Mouse (Mus musculus) hindbrain, embryonic 15.5 days (tissue): ENCODE results near the gene Srpk2. TPM values are rescaled to one million over a fixed set of nuclear protein-coding genes. Genes with fewer than 3 reads are reported as not detected.
"Not testable (repeated sequence)": the region's sequence is repeated elsewhere in the genome, so short reads cannot be mapped to it uniquely, and the experiment has no call there.

ENCODE experiments used
- ATAC-seq: fragments of 200-750 bp; cut with Nextera tagmentation; 2 replicates; pipeline ENCODE4 v1.8.0; 2017; ENCODE audit warnings: low read depth, moderate number of reproducible peaks, moderate TSS enrichment; ENCODE audit not compliant: low FRiP score
- H3K27ac ChIP-seq: fragments of 300-500 bp; sonication (generic); replicated peaks from 2 replicates; pipeline ENCODE4 v1.5.1; 2015; ENCODE audit warnings: mild to moderate bottlenecking, inconsistent platforms
- H3K27me3 ChIP-seq: fragments of 300-500 bp; sonication (generic); 2 replicates; pipeline ENCODE4 v1.6.1; 2015; ENCODE audit warnings: control low read depth, inconsistent platforms
- H3K36me3 ChIP-seq: fragments of 300-500 bp; sonication (generic); 2 replicates; pipeline ENCODE4 v1.6.1; 2015; ENCODE audit warnings: control low read depth, inconsistent platforms
- H3K4me1 ChIP-seq: fragments of 300-500 bp; sonication (generic); replicated peaks from 2 replicates; pipeline ENCODE4 v1.6.1; 2015; ENCODE audit warnings: control low read depth, inconsistent platforms
- H3K4me2 ChIP-seq: fragments of 300-500 bp; sonication (generic); 2 replicates; pipeline ENCODE4 v1.6.1; 2015; ENCODE audit warnings: moderate library complexity, mild to moderate bottlenecking, inconsistent platforms
- H3K4me3 ChIP-seq: fragments of 300-500 bp; sonication (generic); 2 replicates; pipeline ENCODE4 v1.5.1; 2015; ENCODE audit warnings: mild to moderate bottlenecking, inconsistent platforms
- H3K9ac ChIP-seq: fragments of 300-500 bp; sonication (generic); 2 replicates; pipeline ENCODE4 v1.6.1; 2015; ENCODE audit warnings: inconsistent platforms
- H3K9me3 ChIP-seq: fragments of 300-500 bp; sonication (generic); 2 replicates; pipeline ENCODE4 v1.6.1; 2016; ENCODE audit warnings: control low read depth, inconsistent platforms
- WGBS: fragments of 180-500 bp; shearing (Covaris S2); methylation state at CpG from one replicate; pipeline ENCODE4 v1.1.7; 2015; 5-methylcytosine and 5-hydroxymethylcytosine counted together
- polyA plus RNA-seq: library from polyadenylated mRNA; unstranded; fragments of >200 nt; fragmentation: Nextera tagmentation; extraction: Ambion mirVana; gene quantifications from 2 replicates; pipeline ENCODE4 v1.2.1, GENCODE M21; 2015

Gene Srpk2
- polyA plus RNA-seq, 1 experiment from 2014 or later = 101 TPM

DNA sequence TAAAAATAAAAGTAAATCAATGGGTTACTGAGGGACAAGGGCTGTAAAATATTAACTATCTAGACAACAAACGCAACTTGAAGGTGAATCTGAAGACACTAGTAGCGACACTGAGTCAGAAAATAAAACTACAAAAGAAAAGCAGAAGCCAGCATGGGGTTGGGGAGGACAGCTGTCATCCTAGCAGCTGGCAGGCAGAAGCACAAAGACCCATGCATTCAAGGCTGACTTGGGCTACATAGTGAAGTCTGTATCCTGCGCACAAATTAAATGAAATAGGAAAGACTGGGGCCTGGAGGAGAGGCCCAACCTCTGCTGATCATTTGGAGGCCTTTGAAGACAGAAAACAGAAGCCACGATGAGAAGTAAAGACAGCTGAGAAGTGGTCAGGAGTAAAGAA, 106.6 kb downstream of the Srpk2 start:
- no peaks in the 10 kb centered on the region for H3K27me3 ChIP-seq
- H3K4me3 ChIP-seq = no peak overlapping the region
- no peak overlapping the region for H3K4me2 ChIP-seq
- no peaks in the 10 kb centered on the region for H3K9me3 ChIP-seq
- no peaks in the 10 kb centered on the region for H3K36me3 ChIP-seq
- peak overlapping the region; percentile 54; the same call in 1 of the 2 replicates for H3K27ac ChIP-seq
- H3K9ac ChIP-seq = no peak overlapping the region
- WGBS = 22% methylated on average over 4 of the region's 4 CpGs
- no peak for ATAC-seq
- peaks cover 22% of the 10 kb centered on the region for H3K4me1 ChIP-seq

DNA sequence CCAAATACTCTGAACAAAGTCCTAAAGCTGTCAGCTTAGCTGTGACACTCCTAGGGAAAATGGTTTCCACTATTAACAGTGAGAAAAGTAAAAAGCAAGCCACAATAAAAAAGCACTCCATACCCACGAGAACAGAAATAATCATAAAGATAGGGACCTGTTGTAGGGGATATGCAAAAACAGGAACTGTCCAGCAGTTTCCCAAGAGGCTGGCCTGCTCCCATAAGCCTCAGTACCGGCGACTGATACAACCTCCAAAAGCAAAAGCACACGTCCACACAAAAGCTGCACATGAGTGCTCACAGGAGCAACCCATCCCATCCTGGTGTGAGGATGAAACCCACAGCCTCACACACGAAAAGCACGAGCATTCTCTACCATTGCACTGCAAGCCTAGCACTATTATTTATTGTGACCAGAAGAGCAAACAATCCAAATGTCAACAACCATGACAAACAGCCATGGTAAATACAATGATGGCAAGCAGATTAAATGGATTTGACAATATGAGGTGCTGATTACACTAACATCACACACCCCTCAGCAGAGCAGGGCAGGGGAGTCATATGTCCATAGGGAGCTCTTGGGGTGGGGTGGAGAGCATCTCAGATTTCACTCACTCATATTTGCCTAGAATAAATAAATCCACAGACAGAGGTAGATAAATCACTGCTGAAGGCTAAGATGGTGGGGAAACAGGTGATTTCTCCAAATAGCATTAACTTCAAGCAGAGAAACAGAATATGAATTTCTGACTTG, 107.9 kb downstream of the Srpk2 start:
- 53% methylated on average over 6 of the region's 6 CpGs for WGBS
- H3K4me1 ChIP-seq = peaks cover 22% of the 10 kb centered on the region
- no peaks in the 10 kb centered on the region for H3K36me3 ChIP-seq
- H3K4me2 ChIP-seq = no peak overlapping the region
- H3K27ac ChIP-seq = no peak overlapping the region; the same call in 1 of the 2 replicates
- no peak for ATAC-seq
- H3K4me3 ChIP-seq = no peak overlapping the region
- no peaks in the 10 kb centered on the region for H3K27me3 ChIP-seq
- no peak overlapping the region for H3K9ac ChIP-seq
- H3K9me3 ChIP-seq = no peaks in the 10 kb centered on the region

DNA sequence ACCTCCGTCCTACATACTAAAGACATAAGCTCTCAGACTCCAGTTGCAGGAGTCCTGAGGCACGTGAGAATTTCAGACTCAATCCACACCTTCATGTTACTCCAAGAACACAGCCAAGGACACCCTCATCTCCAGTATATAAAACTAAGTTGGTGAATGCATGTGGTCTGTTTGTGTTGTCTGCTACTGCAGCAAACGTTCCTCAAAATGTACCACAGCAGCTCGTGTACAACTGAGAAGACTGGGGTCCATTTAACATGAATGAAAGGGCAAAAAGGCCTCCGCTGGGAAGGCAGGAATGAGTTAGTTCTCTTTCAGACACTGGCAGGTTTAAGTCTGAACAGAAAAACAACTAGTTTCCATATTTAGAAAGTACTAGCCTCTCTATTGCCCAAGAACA, 110.5 kb downstream of the Srpk2 start:
- no peak overlapping the region for H3K27ac ChIP-seq

DNA sequence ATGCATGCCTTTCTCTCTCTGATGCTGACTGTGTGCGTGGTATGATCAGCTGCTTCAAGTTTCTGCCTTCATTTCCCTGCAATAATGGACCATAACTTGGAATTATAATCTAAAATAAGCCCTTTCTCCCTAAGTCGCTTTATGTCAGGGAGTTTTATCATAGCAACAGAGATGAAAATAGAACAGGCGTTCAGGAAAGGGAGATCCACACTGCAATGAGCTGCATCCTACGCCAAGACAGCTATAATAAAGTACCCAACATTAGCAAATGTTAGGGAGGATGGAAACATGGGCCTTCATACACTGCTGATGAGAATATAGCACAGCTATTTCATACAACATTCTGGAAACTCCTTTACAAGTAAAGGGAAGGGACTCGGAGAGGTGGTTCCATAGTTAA, 116.2 kb downstream of the Srpk2 start:
- H3K36me3 ChIP-seq = no peaks in the 10 kb centered on the region; the same call in 1 of the 2 replicates
- H3K4me3 ChIP-seq = no peak overlapping the region
- H3K27ac ChIP-seq = no peak overlapping the region
- no peaks in the 10 kb centered on the region for H3K4me1 ChIP-seq
- H3K27me3 ChIP-seq = no peaks in the 10 kb centered on the region
- no peak overlapping the region for H3K4me2 ChIP-seq
- WGBS = 96% methylated on average over 5 of the region's 5 CpGs
- no peak for ATAC-seq
- H3K9ac ChIP-seq = no peak overlapping the region
- H3K9me3 ChIP-seq = no peaks in the 10 kb centered on the region

More for the DNA sequence above, 110.5 kb downstream of the Srpk2 start:
- 93% methylated on average over 5 of the region's 5 CpGs for WGBS
- H3K36me3 ChIP-seq = no peaks in the 10 kb centered on the region
- H3K4me1 ChIP-seq = peaks cover 22% of the 10 kb centered on the region
- no peak overlapping the region for H3K9ac ChIP-seq
- no peak overlapping the region for H3K4me3 ChIP-seq
- H3K27me3 ChIP-seq = no peaks in the 10 kb centered on the region
- H3K9me3 ChIP-seq = no peaks in the 10 kb centered on the region
- no peak for ATAC-seq
- H3K4me2 ChIP-seq = no peak overlapping the region

DNA sequence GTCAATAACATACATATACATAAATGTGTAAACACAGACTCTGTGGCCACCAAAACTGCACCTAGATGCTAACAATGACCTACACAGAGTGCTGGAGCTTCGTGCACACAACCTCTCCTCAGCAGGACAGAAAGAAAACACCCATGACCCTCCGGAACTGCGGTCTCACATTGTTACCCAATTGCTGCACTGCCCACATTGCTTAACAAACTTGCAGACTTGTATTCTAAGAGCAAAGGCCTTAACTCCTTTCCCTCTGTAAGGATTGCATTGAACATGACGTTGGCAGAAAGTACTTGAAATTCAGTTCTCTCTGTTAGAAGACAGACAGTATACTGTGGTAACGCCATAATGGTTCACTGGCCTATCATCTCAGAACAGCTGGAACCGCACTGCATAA, 118.0 kb downstream of the Srpk2 start:
- no peaks in the 10 kb centered on the region for H3K4me1 ChIP-seq
- H3K36me3 ChIP-seq = peaks cover 5% of the 10 kb centered on the region; the same call in 1 of the 2 replicates
- no peak for ATAC-seq
- 88% methylated on average over 6 of the region's 6 CpGs for WGBS
- no peaks in the 10 kb centered on the region for H3K27me3 ChIP-seq
- H3K9me3 ChIP-seq = no peaks in the 10 kb centered on the region
- no peak overlapping the region for H3K4me3 ChIP-seq
- no peak overlapping the region for H3K9ac ChIP-seq
- H3K4me2 ChIP-seq = no peak overlapping the region
- no peak overlapping the region for H3K27ac ChIP-seq

DNA sequence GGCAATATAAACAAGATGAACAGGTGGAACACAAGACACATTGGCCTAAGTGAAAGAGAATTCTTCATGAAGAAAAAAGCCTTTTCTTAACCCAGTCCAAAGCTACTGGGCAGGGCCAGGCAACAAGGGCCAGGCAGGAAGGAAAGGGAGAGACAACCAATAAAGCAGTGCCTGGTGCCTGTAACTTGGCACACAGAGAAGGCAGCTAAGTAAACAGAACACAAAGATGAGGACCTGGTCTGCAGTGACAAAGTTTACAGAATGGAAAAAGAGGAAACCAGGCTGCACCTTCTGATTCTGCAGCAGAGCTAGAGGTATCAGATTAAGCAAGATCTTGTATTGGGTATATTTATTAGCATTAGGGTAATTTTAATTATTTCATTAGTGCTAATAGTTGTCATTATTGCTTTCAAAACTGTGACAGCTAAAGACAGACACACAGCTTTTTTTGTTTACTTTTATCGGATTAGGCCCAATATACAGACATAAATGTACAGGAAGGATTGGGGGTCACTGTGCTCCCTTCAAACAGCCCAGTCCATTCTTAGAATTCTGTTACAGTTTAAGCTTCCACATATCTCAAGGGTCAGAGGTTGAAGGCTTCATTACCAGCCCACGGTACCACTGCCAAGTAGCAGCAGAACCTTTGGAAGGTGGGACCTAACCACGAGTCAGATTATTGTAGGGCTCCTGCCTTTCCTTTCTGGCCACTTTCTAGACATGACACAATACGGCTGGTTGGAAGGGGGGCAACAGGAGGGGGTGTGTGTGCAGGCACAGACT, 121.9 kb downstream of the Srpk2 start:
- no peak overlapping the region for H3K9ac ChIP-seq
- H3K36me3 ChIP-seq = peaks cover 5% of the 10 kb centered on the region; the same call in 1 of the 2 replicates
- no peaks in the 10 kb centered on the region for H3K27me3 ChIP-seq
- H3K9me3 ChIP-seq = no peaks in the 10 kb centered on the region
- H3K27ac ChIP-seq = no peak overlapping the region
- no peak for ATAC-seq
- H3K4me2 ChIP-seq = no peak overlapping the region
- no peaks in the 10 kb centered on the region for H3K4me1 ChIP-seq
- 83% methylated on average over 4 of the region's 4 CpGs for WGBS
- H3K4me3 ChIP-seq = no peak overlapping the region

DNA sequence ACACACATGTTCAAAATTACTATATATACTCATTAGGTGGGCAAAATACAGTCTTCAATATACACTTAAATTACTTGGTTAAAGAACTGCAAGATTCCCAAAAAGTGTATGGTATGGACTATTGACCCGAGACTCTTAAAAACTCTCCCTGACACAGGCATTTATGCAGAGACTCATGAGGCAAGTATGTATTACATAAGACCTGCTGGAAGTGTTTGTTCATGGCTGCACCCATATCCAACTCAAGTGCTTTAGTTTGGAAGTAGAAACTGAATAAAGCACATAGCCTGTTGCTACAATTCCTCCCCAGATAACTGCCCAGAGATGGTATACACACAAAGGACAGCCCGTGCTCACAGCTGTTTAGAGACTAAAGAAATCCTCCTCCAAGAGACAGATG, 123.2 kb downstream of the Srpk2 start:
- no peak for ATAC-seq
- Histone ChIP-seq H3K27me3 (no peaks in the 10 kb centered on the region), H3K4me1 (no peaks in the 10 kb centered on the region), H3K9ac (no peak overlapping the region), H3K4me2 (no peak overlapping the region), H3K4me3 (no peak overlapping the region), H3K9me3 (no peaks in the 10 kb centered on the region), H3K36me3 (peaks cover 5% of the 10 kb centered on the region; the same call in 1 of the 2 replicates), H3K27ac (no peak overlapping the region)
- whole genome bisulfite sequencing = 96% methylated on average over 2 of the region's 2 CpGs

DNA sequence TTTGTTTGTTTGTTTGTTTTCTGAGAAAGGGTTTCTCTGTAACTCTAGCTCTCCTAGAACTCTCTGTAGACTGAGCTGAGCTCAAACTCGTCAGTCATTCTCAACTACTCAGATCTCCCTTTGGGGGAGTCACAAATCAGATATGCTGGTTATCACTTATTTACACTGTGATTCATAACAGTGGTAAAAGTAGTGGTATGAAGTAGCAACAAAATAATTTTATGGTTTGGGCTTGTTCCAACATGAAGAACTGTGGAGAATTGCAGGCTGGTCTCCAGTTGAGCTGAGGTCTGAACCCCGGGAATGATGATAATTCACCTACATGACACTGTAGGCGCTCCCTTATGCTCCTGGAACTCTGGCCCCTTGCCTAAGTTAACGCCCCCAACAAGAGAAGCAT, 124.2 kb downstream of the Srpk2 start:
- H3K4me1 ChIP-seq = no peaks in the 10 kb centered on the region
- no peak overlapping the region for H3K27ac ChIP-seq
- H3K4me3 ChIP-seq = no peak overlapping the region
- H3K27me3 ChIP-seq = no peaks in the 10 kb centered on the region
- WGBS = 83% methylated on average over 4 of the region's 4 CpGs
- no peaks in the 10 kb centered on the region for H3K9me3 ChIP-seq
- H3K9ac ChIP-seq = no peak overlapping the region
- ATAC-seq = no peak
- peaks cover 5% of the 10 kb centered on the region; the same call in 1 of the 2 replicates for H3K36me3 ChIP-seq
- H3K4me2 ChIP-seq = no peak overlapping the region

DNA sequence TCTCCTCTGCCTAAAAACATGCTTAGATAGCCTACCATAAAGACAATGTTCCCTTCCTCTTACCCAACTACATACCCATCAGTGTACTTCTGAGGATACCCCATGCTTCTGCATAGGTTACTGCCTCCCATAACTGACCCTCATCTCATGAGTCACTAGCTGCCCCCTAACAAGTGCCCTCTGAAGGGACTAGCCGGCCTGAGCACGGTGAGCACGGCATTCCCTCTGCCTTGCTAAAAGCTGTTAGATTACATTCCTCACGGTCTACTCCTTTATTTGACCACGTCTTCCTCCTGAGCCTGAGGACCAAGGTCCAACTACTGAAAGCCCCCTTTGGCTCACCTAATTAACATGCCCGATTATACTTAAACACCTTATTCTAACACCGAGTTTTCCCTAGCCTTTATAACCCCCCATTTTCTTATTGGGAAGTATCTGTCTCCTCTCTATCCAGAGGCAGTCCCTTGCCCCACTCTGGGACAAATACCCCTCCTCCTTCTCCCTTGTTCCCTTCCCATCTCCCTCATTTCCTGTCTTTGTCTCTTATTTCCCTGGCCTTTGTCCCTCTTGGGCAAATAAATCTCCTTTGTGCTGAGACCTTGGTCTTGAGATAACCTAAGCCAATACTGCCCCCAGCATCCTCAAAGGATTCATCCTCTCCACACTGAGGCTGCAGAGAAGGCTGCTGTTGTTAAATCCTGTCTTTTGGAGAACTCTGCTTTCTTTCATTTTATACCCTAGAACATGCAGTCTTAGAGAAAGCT, 128.2 kb downstream of the Srpk2 start:
- WGBS = 84% methylated on average over 7 of the region's 7 CpGs
- Histone ChIP-seq H3K4me3 (no peak overlapping the region), H3K27me3 (no peaks in the 10 kb centered on the region), H3K9me3 (no peaks in the 10 kb centered on the region), H3K9ac (no peak overlapping the region), H3K4me1 (no peaks in the 10 kb centered on the region), H3K4me2 (no peak overlapping the region), H3K27ac (no peak overlapping the region), H3K36me3 (no peaks in the 10 kb centered on the region)
- no peak for ATAC-seq

DNA sequence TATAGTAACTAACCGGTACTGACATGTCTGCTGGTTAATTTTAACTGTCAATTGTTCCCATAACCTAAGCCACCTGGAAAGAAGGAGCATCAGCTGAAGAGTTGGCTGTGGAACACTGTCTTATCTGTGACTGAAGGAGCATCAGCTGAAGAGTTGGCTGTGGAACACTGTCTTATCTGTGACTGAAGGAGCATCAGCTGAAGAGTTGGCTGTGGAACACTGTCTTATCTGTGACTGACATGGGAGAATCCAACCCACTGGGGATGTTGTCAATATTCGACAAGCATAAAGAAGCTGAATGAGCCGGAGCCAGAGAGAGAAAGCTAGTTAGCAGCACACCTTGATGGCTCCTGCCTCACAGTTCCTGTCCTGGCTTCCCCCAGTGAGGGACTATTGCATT, 131.1 kb downstream of the Srpk2 start:
- 0 out of 2 replicates have a peak, but pooled peaks have one; percentile 27 for ATAC-seq
- H3K9ac ChIP-seq, H3K9me3 ChIP-seq, H3K4me1 ChIP-seq, H3K36me3 ChIP-seq, H3K27ac ChIP-seq, H3K4me3 ChIP-seq, H3K4me2 ChIP-seq, H3K27me3 ChIP-seq: not testable (repeated sequence)
- WGBS = 60% methylated on average over 3 of the region's 3 CpGs

DNA sequence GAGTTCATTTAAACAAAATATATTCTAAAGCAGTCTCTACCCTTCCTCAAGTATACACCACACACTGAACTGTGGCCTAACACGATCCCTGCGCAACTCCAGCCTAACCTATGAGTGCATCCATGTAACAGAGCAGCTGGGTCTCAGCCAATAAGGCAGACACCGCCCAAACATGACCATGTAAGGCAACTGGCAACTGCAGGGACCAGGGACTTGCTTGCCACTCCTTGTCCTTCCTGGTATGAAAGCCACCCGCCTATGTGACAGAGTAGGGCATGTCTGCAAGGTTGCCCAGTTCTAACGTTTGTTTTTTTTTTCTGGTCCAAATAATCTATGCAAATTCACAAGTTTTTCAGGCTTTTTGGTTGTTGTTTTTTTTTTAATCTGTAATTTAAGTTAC, 132.7 kb downstream of the Srpk2 start:
- Histone ChIP-seq H3K27ac (no peak overlapping the region), H3K4me3 (no peak overlapping the region), H3K36me3 (no peaks in the 10 kb centered on the region), H3K27me3 (no peaks in the 10 kb centered on the region), H3K4me2 (no peak overlapping the region), H3K4me1 (no peaks in the 10 kb centered on the region), H3K9ac (no peak overlapping the region), H3K9me3 (no peaks in the 10 kb centered on the region)
- no peak for ATAC-seq
- WGBS = 86% methylated on average over 5 of the region's 5 CpGs

DNA sequence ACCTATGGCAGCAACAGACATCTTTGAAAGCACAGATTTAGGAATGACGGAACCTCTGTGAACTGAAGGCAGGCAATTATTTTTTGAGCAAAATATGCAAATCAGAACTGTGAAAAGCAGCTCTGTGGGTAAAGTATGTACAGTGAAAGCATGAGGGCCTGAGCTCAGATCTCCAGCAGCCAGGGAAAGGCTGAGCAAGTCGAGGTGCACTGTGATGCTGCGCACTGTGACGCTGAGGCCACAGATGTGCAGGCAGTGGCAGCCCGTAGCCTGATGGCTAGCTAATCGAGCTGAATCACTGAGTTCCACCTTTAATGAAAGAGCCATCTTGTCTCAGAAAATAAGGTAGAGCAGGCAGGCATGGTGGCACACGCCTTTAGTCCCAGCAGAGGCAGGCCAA, 148.7 kb downstream of the Srpk2 start:
- WGBS = 75% methylated on average over 7 of the region's 7 CpGs
- Histone ChIP-seq H3K9ac (no peak overlapping the region), H3K36me3 (peaks cover 18% of the 10 kb centered on the region), H3K4me1 (no peaks in the 10 kb centered on the region), H3K4me3 (no peak overlapping the region), H3K9me3 (no peaks in the 10 kb centered on the region), H3K4me2 (no peak overlapping the region), H3K27me3 (no peaks in the 10 kb centered on the region), H3K27ac (no peak overlapping the region)
- no peak for ATAC-seq
